Mouse (Mus musculus) kidney, adult 2 months (tissue): Measurements from ENCODE around the gene Ercc4. TPM values are rescaled to one million over a fixed set of nuclear protein-coding genes. Genes with fewer than 3 reads are reported as not detected.
A peak's percentile ranks its signal among the peaks of the same experiment; 100 is the strongest.

ENCODE experiments used
- DNase-seq: peaks from one replicate; pipeline ENCODE4 v3.0.0; 2021
- H3K27ac ChIP-seq: fragments of 200-500 bp; 2 replicates; pipeline ENCODE4 v1.5.1; 2012; ENCODE audit warnings: low read depth, low read length, control low read depth, inconsistent platforms; ENCODE audit not compliant: insufficient read depth
- H3K27me3 ChIP-seq: fragments of 200-500 bp; replicated peaks from 2 replicates; pipeline ENCODE4 v1.6.1; 2012; ENCODE audit warnings: mild to moderate bottlenecking, moderate library complexity, low read length, inconsistent platforms; ENCODE audit not compliant: control insufficient read depth, insufficient read depth
- H3K36me3 ChIP-seq: fragments of 200-500 bp; 2 replicates; pipeline ENCODE4 v1.6.1; 2012; ENCODE audit warnings: mild to moderate bottlenecking, moderate library complexity, low read length, inconsistent platforms; ENCODE audit not compliant: control insufficient read depth, insufficient read depth
- H3K4me1 ChIP-seq: fragments of 200-500 bp; 2 replicates; pipeline ENCODE4 v1.6.1; 2011; ENCODE audit warnings: low read length; ENCODE audit not compliant: control insufficient read depth, insufficient read depth
- H3K4me3 ChIP-seq: fragments of 200-500 bp; 2 replicates; pipeline ENCODE4 v1.5.1; 2011; ENCODE audit warnings: mild to moderate bottlenecking, low read depth, low read length, control low read depth; ENCODE audit not compliant: insufficient read depth
- CTCF ChIP-seq: fragments of 200-500 bp; conservative IDR thresholded peaks from 2 replicates; pipeline ENCODE4 v1.5.1; 2011; ENCODE audit warnings: low read depth, mild to moderate bottlenecking, control low read depth, low read length, moderate library complexity, mixed read lengths; ENCODE audit not compliant: insufficient read depth, insufficient read length
- POLR2A ChIP-seq: fragments of 200-500 bp; IDR thresholded peaks from one replicate; pipeline ENCODE4 v1.6.1; 2011; ENCODE audit warnings: low read depth, low read length, control low read depth
- WGBS: fragments of 180-500 bp; shearing (Covaris S2); methylation state at CpG from one replicate; pipeline ENCODE4 v1.1.7; 2018; 5-methylcytosine and 5-hydroxymethylcytosine counted together
- polyA plus RNA-seq: library from polyadenylated mRNA; depleted of rRNA; stranded (reverse); fragments of >200 nt; gene quantifications from 2 replicates; pipeline ENCODE4 v1.2.3, GENCODE M21; 2012

The Ercc4 gene
- polyA plus RNA-seq, 1 experiment = 10.0 TPM

DNA sequence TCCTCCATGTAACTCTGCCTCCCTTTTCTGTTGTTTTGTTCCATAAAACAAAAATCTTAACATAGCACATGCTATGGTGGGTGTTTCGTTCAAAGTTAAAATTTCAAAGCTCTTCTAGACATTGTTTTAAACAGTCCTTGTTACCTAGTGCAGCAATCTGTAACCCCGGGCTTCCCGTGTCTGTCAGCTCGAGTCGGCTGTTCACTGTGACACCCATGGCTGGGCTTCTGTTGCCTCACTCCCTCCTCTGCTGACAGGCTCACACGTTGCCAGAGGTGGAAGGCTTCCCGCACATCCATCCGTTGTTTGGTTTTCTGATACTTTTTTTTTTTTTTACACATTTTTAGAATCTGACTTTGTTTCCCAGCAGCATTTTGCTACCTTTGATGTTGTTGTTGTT lies 40.5 kb downstream of the Ercc4 start:
- H3K4me1 ChIP-seq = no peaks in the 10 kb centered on the region
- 81% methylated on average over 8 of the region's 8 CpGs for WGBS
- H3K27ac ChIP-seq = no peak overlapping the region
- TF ChIP-seq CTCF (no peak), POLR2A (no peak)
- no peak overlapping the region for H3K4me3 ChIP-seq
- H3K36me3 ChIP-seq = no peaks in the 10 kb centered on the region
- H3K27me3 ChIP-seq = no peaks in the 10 kb centered on the region
- DNase-seq = no peak

DNA sequence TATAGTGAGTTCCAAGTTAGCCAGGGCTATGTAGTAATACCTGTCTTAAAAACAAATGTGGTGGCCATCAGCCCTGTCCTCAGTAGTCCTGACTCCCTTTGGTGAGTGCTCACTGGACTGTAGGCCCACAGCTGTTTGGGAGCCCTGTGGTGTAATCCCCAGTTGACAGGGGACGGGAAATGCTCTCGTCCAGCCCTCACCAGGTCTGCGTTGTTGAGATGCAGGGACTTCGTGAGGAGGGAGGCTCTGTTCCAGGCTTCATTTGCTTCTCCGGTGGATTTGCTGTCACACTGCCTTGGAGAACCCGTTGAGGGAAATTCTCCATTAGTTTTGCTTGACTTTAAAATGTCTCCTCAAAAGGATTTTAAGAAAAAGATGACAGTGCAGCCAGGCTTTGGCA lies 41.3 kb downstream of the Ercc4 start:
- Histone ChIP-seq H3K27me3 (no peaks in the 10 kb centered on the region), H3K36me3 (no peaks in the 10 kb centered on the region), H3K4me1 (no peaks in the 10 kb centered on the region), H3K27ac (no peak overlapping the region), H3K4me3 (no peak overlapping the region)
- no peak for TF ChIP-seq POLR2A
- no peak for TF ChIP-seq CTCF
- 82% methylated on average over 6 of the region's 6 CpGs for WGBS
- DNase-seq = no peak

DNA sequence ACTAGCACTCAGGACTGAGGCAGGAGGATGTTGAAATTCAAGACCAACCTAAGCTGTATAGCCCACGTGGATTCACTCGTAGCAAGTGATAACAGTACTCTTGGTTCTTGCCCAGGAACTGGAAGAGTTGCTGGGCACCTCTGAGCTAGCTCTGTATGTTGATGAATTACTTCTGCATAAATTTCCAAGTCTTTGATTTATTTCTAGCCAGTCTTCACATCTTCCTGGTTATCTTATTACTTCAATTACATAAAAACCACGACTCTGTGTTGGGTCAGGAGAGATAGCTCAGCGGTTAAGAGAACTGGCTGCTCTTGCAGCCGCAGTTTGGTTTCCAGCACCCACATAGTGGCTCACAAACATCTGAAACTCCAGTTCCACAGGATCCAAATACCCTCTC lies 43.0 kb downstream of the Ercc4 start:
- no peaks in the 10 kb centered on the region for H3K27me3 ChIP-seq
- no peaks in the 10 kb centered on the region for H3K36me3 ChIP-seq
- no peak overlapping the region for H3K27ac ChIP-seq
- H3K4me1 ChIP-seq = no peaks in the 10 kb centered on the region
- DNase-seq = no peak
- no peak overlapping the region for H3K4me3 ChIP-seq
- TF ChIP-seq CTCF = no peak
- 79% methylated on average over 5 of the region's 5 CpGs for whole genome bisulfite sequencing

DNA sequence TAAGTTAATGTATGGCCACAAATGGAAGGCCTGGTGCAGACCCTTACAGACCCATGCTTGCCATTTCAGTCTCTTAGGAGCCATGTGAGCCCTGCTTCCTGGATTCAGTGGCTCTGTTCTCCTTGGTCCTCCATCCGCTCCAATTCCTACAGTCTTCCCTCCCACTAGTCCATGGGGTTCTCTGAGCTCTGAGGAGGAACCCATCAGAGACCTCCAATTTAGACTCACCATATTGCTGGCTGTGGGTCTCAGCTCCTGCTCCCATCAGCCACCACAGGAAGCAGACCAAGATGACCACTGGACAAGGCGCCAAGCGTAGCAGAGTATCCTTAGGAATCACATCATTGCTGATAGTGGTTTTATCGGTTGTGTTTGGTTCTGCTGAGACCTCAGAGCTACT lies 43.7 kb downstream of the Ercc4 start:
- 96% methylated on average over 4 of the region's 4 CpGs for WGBS
- no peak for DNase-seq

DNA sequence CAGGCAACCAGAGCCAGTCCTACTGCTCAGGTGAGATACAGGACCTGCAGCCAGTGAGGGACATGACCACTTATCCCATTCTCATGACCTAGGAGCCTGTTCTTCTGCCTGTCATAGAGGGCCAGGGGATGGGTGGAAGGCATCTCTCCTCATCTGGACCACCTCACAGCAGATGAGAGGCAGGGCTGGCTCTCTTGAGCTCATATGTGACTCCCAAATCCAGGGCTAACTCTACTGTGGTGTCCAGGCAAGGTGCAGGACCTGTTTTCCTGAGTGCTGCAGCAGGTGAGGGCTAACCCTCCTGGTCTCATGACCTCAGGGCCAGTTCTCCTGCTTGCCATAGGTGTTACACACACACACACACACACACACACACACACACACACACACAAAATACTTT lies 44.9 kb downstream of the Ercc4 start:
- H3K4me3 ChIP-seq = no peak overlapping the region
- no peak overlapping the region for H3K27ac ChIP-seq
- H3K27me3 ChIP-seq = no peaks in the 10 kb centered on the region
- no peak for DNase-seq
- no peaks in the 10 kb centered on the region for H3K4me1 ChIP-seq
- TF ChIP-seq CTCF (no peak), POLR2A (no peak)
- no peaks in the 10 kb centered on the region for H3K36me3 ChIP-seq

More for the DNA sequence above, 43.7 kb downstream of the Ercc4 start:
- H3K4me3 ChIP-seq = no peak overlapping the region
- no peaks in the 10 kb centered on the region for H3K4me1 ChIP-seq
- no peaks in the 10 kb centered on the region for H3K27me3 ChIP-seq
- no peaks in the 10 kb centered on the region for H3K36me3 ChIP-seq
- no peak overlapping the region for H3K27ac ChIP-seq
- TF ChIP-seq CTCF (no peak), POLR2A (no peak)

DNA sequence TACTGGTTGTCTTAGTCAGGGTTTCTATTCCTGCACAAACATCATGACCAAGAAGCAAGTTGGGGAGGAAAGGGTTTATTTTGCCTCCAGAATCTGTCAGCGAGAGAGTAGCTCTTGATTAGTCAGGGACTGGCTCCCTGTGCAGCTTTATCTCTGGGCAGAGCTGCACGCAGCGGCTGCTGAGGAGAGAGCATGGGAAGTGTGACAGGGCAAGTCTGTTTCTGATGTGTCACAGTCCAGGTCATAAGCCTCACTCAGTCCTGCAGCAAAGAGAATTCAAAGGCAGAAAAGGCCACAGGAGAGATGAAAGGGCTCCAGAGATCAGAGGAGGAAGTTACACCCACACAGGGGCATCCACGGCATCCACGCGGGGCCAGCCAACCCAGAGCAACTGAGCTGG lies 47.8 kb downstream of the Ercc4 start:
- WGBS = 25% methylated on average over 6 of the region's 6 CpGs
- DNase-seq = no peak
- H3K27me3 ChIP-seq = no peaks in the 10 kb centered on the region
- no peaks in the 10 kb centered on the region for H3K4me1 ChIP-seq
- no peak overlapping the region for H3K27ac ChIP-seq
- no peaks in the 10 kb centered on the region for H3K36me3 ChIP-seq
- H3K4me3 ChIP-seq = no peak overlapping the region
- TF ChIP-seq CTCF = no peak
- no peak for TF ChIP-seq POLR2A

DNA sequence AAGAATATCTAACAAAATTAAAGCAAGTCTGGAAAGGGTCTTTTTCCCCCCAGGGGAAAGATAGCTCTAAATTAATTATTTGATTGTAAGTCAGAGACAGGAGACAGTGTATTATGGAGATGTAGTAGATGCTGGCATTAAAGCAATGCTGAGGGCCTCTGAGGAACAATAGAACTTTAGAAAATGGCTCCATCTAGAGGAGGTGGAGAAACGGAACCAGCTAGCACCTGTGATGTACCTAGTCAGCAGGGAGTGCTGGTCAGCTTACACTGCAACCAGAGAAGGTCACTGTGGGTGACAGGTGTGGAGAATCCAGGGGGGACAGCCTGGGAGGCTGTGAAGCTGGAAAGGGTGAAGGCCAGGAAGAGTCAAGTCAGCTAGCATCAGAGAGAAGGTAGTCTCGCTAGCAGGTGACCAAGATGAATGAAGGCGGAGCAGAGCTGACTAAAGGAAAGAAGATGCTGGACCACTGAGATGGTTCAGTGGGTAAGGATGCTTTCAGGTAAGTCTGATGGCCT lies 48.7 kb downstream of the Ercc4 start:
- Histone ChIP-seq H3K27me3 (no peaks in the 10 kb centered on the region), H3K4me1 (no peaks in the 10 kb centered on the region), H3K27ac (no peak overlapping the region), H3K4me3 (no peak overlapping the region), H3K36me3 (no peaks in the 10 kb centered on the region)
- 64% methylated on average over 3 of the region's 3 CpGs for WGBS
- TF ChIP-seq POLR2A (no peak), CTCF (peak; percentile 40; the same call in 1 of the 2 replicates)
- DNase-seq = peak; percentile 33
